Mouse (Mus musculus) left cerebral cortex, postnatal 36 days (tissue): Measurements from ENCODE around the gene Snx25. TPM values are rescaled to one million over a fixed set of nuclear protein-coding genes. Genes with fewer than 3 reads are reported as not detected.
A peak's percentile ranks its signal among the peaks of the same experiment; 100 is the strongest.

Source experiments
- DNase-seq, 2 experiments: peaks; one replicate each; pipeline ENCODE4 v3.0.0; 2021 to 2022; ENCODE audit warnings: low spot score in 2 of 2, mixed read lengths in 1 of 2
- intact Hi-C: fragments of 180-260 bp; cut with DNase I; formaldehyde crosslinking; loops from one replicate; pipeline ENCODE4 v1.15.1; 2025
- total RNA-seq, 2 experiments: library from RNA; stranded (reverse); gene quantifications; 2 replicates each; pipeline ENCODE4 v1.2.3; 2021

Gene Snx25
- total RNA-seq, 2 experiments from 2014 or later: 42.1 to 43.0 TPM

DNA sequence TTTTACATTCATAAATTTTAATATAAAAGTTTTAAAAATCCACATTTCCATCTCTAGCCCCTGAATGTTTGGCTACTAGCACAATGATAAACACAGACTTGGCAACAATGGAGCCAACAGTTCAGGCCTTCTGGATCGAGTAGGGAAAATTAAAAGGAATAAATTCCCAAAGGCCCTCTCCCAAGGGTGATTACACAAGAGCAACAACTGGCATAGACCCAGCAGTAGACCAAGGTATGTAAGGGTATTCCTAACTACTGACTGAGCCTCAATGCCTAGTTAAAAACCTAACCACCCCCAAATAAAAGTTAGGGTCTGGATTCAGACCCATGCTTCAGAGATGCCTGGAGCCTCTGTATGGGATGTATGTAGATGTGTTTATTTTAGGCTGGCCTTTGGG lies 112.3 kb downstream of the Snx25 start:
- intact Hi-C loops: no loop called here
- DNase-seq: no peak

DNA sequence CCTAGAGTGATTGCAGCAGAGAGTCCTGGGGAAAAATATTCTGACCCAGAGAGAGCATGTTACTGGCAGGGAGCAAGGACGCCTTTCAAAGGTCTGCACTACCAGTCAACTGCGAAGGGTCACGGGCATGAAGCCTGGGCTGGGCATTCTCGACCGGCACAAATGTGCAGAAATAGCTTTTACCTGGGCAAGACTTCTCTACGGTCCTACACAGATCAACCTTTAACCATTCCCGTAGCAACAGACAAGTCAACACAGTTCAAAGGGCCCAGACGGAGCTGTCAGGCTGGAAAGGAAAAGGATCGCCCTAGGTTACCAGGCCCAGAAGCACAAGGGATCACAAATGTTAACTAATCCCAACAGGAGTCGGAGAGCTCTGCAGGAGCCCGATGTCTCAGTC lies 115.7 kb downstream of the Snx25 start:
- intact Hi-C loops: no loop called here

DNA sequence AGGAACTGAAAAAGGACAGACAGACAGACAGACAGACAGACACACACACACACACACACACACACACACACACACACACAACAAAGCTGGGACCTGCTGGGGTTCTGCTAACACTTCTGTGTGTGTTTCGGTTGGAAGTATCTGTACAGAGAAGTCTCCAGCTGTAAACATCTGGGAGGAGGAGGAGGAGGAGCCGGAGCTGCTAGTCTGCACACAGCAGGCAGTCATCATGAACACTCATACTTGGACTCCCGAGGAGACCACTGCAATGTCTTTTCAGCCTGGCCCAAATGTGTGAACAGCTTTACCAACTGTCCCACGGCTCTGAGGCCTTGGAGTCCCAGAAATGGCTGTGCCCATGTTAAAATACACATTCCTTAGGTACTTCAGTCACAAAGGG lies 127.6 kb downstream of the Snx25 start:
- no peak for DNase-seq

More for the DNA sequence above, 115.7 kb downstream of the Snx25 start:
- DNase-seq: no peak

DNA sequence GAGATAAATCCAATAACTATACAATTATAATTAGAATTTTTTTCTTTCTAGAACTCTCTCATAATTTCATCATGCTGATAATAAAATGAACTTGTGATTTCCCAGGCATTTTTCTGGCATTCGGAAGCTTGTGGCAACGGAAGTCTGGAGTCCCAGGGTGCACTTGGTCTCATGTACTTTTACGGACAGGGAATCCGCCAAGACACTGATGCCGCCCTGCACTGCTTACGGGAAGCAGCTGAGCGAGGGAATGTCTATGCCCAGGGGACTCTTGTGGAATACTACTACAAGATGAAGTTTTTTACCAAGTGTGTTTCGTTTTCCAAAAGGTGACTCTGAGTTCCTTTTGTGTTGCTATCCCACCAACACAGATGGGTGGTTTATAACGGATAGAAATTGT lies 129.2 kb downstream of the Snx25 start:
- DNase-seq: no peak
- intact Hi-C loops: no loop called here

More for the DNA sequence above, 127.6 kb downstream of the Snx25 start:
- intact Hi-C loops: no loop called here

DNA sequence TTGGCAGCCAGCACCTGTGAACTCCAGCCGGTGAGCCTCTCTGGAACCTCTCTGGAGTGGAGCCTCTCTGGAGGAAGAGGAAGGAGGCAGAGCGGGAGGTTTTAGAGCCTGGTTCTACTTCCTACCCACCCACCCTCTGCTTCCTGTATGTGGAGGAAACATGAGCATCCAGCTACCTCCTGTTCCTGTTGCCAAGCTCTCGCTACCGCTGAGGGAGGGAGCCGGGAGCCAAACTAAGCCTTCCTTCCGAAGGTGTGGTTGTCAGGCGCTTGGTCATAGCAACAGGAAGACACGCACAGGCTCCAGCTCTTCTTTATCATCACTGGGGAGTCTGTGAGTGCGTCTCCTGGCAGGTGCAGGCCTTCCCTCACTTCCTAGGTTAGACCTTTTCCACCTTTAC lies 129.8 kb downstream of the Snx25 start:
- intact Hi-C loops: no loop called here
- peak in 1 of 2 experiments; percentile 36 for DNase-seq

DNA sequence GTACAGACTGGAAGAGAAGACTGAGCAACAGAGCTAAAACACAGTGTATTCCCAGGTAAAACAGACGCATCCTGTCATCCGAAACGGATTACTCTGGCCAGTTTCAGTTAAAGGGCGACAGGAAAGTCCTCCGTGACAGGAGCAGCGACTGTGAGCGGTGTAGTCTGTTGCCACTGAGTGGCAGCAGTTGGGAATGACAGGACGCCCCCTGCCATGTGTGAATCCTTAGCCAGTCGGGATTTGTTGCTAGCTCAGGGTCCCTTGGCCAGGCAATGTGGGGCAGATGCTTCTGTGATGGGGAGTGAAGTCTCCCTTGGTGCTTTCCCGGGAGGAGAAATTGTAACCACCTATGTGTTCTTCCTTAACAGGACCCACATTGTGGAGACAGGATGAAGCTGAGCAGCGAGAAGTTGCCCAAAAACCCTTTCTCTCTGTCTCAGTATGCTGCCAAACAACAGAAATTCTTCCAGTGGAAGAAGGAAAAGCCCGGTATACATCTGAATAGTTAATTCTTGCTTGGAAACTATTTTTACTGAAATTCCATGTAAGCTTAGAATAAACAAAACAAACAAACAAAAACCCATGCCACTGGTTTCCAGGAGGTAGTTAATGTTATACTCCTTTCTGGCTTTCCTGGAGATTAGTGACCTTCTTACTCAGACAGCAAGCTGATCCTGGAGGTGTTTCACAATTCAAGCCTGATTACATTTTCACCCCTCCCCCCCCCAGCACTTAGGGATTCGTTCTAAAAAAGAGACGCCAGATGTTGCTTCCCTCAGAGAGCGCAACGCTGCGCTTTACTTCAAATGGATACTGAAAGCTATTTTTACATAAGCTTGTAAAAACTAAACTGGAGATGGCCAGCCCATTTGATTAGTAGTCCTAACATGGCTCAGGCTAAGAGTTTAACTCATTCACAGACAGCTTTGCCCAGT lies 140.9 kb downstream of the Snx25 start:
- intact Hi-C loops: loop anchor here (5.0 kb wide), 1 partner anchor 141 kb away; the partner anchor contains the start of genes Cfap97 and Snx25
- DNase-seq: peak; percentile 17 to 25

DNA sequence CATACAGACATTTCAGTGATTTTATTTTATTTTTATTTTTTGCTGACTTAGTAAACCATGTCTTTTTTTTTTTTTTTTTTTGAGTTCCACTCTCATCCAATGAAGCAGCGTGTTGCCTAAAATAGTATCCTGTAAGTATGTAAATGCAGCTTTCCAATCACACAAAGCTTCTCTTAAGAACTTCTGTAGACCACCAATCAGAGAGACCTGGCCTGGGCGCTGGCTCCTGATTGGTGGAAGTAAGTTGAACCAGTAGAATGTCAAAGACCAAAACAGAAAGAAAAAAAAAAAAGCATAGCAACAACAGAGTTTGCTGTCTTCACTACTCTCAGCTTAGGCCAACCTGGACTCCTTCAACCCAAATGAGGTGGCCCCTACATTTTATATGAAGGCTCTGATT lies 141.7 kb downstream of the Snx25 start:
- DNase-seq: no peak
- intact Hi-C loops: loop anchor here (5.0 kb wide), 1 partner anchor 142 kb away; the partner anchor contains the start of genes Cfap97 and Snx25

DNA sequence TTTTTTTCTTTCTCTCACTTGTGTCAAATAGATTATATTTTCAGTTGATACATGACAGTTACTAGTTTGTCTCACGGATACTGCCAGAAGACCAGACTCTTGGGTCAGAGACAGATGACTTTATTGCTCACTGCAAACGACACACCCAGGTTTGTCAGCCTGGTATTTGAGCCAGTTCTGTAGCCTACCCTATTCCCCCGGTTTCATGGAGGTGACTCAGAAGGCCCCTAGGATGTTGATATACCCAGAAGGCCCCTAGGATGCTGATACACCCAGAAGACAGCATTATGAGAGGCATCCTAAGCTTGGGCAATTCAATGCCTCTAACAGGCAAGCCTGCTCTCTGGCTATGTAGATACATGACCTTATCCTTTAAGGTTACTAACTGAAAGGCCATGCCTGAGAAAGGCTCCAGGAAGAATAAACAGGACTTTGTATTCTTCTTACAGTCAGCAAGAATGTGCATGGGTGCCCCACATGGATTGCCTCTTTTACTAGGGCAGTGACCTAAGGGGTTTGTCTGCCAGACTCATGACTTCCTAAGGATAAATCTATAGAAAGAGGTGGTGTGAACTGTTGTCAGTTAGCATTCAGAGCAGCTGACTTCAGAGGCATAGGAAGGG lies 144.8 kb downstream of the Snx25 start:
- intact Hi-C loops: no loop called here

DNA sequence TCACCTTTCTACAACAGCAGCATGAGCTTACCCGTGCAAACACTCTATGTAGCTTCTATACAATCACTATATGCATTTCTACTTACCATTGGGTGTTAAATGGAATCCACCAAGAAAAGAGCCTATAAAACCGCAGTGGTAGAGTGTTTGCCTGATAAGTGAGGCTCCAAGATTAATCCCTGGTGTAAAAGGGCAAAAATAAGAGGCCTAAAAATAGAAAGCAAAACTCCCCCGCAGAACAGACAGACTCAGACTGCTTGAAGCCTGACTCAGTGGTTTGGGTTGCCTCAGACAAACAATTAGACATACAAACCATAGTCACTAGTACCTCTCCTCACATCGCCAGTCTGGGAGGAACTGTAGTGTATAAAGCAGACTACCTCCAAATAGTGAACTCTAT lies 146.4 kb downstream of the Snx25 start, which contains the start of gene Ankrd37:
TSS of gene Ankrd37 (minus strand) at position 112 of the 400 bp plus-strand sequence.
- intact Hi-C loops: no loop called here

More for the DNA sequence above, 144.8 kb downstream of the Snx25 start:
- no peak for DNase-seq

DNA sequence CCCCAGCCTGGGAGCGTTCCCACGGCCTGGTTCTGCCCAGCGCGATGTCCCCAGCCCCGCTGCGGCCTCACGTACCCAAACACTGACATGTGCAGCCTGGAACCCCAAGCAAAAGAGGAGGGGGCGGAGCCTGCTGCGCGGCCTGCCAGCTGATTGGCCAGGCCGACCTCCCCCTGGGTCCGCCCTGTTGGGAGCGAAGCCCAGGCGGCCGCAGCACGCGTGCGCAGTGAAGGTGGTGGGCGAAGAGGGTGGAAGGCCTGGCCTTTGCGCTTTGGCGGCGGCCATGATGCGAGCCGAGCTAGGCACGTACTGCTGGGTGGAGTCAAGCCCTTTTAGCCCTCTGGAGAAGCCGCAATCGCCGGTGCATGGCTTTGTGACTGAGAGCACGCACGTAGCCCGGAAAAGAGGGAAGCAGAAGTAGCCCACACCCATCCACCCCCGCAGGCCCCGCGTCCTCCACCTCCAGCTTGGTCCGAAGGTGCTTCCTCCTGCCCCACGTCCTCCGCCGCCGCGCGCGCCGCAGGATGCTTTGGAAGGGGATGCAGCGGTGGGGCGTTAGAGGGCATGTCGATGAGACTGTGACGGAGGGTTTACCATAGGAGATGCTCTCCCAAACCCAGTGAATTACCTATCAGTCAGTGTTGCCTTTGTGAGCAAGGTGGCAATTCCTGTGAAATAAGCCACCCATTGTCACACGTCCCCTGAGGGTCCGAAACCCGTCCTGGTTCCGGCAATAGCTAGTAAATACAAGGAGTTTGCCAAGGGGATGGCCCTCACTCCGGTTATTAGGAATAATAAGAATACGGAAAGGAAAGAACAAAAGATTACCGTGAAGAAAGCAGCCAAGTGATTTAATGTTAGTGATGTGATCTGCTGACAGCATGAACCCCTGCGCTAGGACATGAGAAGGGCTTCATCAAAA lies 151.9 kb downstream of the Snx25 start:
- peak; percentile 99 for DNase-seq
- intact Hi-C loops: loop anchor here (5.0 kb wide), 1 partner anchor 162 kb away; no protein-coding TSS in a partner anchor

More for the DNA sequence above, 146.4 kb downstream of the Snx25 start, which contains the start of gene Ankrd37:
- no peak for DNase-seq

DNA sequence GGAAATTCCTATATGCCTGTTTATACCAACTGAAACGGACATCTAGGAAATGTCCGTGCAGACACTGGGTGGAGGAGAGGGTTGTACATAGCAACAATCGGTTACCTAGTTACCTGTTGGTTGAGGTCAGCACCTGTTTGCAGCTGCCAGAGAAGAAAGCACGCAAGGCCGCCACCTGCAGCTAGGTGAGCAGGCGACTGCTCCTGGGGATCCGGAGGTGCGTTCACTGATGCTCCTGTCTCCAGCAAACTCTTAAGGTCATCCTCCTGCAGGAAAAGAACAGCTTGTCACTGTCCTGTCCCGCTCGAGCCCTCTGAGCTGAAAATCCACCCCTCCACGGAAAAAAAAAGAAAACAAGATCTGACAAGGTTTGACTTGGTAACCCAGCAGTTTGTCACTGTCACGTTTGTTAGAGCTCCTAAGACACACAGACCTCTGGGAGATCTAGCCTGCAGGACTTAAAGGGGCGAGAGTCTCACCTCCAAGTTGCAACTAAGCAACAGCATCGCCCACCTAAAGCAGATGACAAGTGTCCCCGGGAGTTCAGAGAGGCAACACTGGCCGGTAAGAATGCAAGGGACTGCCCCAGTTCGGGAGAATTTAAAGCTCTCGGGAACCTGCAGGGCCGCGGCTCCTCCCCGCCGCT lies 152.7 kb downstream of the Snx25 start, which contains the start of gene Lrp2bp:
TSS of gene Lrp2bp (plus strand) at position 166 of the 646 bp plus-strand sequence.
- intact Hi-C loops: no loop called here
- peak; percentile 32 to 36 for DNase-seq

DNA sequence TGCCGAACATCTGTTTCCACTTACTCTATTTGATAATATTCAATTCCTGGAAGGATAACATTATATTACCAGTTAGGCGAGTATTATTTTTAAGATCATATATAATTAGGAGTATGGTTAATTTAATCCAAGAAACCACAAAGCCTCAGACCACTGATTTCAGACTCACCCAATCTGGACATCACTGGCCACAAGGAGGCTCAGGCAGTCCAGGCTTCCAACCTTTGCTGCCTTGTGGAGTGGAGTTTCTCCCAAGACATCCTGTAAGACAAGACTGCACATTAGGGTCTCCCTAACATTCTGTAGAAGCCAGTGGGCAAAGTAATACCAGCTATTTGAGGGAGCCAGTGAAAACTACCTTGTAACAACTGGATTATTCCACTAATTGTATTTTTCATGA lies 153.7 kb downstream of the Snx25 start:
- intact Hi-C loops: no loop called here
- DNase-seq: no peak

DNA sequence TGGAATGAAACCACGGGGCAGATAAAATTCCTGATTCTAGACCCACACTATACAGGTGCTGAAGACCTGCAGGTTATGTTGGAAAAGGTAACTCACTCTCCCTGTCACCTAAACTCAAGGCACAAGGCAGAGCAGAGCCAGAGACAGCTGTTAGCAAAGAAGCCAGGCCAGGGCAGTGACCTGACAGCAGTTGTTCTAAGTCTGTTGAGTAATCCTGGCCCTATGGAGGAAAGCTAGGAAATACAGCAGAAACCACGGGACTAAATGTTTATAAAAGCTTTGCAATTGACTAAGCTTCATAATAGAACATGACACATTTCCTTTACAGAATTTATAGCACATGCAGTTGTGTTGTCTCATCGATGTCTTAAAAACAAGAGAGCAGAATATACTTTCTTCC lies 156.4 kb downstream of the Snx25 start:
- DNase-seq: no peak
- intact Hi-C loops: no loop called here

DNA sequence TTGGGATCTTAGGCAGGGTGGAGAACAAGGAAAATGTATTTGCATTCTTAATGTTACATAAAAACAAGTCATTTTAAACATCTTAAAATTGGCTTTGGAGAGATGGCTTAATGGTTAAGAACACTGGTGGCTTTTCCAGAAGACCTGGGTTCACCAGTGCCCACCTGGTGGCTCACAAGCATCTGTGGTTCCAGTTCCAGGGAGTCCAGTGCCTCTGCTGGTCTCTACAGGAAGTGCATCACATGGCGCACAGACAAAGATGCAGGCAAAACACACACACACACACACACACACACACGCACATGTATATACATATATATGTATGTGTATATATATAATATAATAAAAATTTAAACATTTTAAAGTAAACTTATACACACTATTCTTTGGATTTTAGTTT lies 157.8 kb downstream of the Snx25 start:
- intact Hi-C loops: no loop called here
- DNase-seq: no peak

DNA sequence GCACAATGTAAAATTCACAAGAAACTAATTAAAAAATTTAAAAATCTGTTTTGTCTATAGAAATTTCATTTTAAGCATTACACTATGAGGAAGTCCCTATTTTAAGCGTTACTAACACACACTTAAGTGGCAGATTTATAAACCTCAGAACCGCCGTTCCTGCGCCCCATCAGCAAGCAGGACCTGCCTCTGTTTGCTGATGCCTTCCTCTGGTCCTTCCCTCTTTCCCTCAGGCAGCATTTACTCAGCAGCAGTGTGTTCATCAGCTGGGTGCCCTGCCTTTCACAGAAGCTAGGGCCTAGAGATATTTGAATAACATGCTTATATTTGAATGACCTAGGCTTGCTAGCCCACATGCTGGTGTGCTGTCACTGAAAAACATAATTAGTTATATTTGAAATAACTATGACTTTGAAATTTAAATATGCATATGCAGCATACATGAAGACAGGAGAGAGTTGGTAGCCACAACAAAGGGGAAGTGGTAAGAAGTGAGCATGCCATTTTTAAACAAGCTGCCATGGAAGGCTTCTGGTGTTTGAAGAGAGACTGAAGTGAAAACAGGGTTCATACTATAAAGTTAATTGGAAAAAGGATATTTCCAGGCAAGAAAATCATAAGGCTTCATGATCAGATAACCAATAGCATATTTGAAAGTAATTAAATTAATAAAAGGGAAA lies 161.2 kb downstream of the Snx25 start:
- intact Hi-C loops: no loop called here
- DNase-seq: no peak

DNA sequence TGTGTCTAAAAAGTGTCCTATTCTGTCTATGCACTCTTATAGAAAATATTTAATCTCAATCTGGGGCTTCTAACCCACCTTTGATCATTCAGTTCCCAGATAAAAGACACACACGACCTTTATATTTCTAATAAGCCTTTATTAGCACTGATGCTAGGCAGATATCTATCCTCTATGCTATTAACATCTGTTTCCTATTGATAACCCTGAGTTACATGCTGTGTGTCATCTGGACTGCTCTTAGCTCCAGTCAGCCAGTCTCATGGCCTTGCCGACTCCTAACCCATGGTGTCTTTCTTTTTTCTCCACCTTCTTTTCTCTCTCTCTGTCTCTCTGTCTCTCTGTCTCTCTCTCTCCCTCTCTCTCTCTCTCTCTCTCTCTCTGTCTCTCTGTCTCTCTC lies 163.8 kb downstream of the Snx25 start:
- intact Hi-C loops: no loop called here
- DNase-seq: no peak

DNA sequence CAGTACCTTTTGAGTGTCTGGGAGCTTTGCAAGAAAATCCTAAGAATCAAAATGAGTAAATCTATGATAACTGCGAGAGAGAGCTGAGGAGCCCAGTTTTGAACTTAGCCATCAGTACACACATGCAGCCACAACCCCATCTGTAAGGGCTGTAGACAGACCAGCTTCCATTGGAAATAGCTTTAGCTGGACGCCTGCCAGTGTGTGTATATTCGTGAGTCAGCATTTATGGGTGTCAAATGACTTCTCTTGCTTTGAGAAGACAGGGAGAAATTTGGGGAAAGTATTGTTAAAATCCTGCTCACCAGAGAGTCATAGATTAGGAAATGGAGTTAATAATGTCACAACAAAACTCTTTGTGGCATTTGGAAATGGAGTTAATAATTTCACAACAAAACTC lies 165.3 kb downstream of the Snx25 start:
- intact Hi-C loops: no loop called here

More for the DNA sequence above, 165.3 kb downstream of the Snx25 start:
- no peak for DNase-seq
